14 mouse cellular contexts compared by ENCODE assay signal in the genomic region with DNA sequence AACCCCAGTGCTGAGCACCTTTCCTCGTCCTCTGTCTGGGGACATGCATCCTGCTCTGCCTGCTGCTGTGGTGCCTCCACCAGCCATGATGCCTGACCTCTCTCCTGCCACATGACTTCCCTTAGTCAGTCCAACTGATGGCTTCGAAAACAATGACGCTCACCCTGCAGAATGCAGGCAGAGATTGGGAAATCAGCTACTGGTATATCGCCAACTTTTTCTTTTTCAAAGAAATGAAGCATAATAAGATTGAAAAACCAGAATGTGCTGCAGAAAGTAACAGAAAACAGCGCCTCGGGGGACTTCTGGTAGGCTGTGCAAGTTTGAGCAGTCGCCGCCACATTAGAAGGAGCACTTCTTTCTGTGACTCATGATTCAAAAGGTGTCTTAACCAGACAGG. TPM values are rescaled to one million over a fixed set of nuclear protein-coding genes. Genes with fewer than 3 reads are reported as not detected.
DNase-seq lines count a peak whose midpoint lies in the region; ATAC-seq and TF ChIP-seq lines count a peak whose summit lies in the region.
"Had no signal": no experiment of that assay in that cellular context is flagged by ENCODE, and none has a peak within 500 bp of the region (broad histone marks: within the 10 kb centered on the region; RNA-seq: fewer than 3 reads in every experiment).

No protein-coding gene starts in this region.

- no peaks in the 10 kb centered on the region for H3K4me1 ChIP-seq in heart, embryonic 12.5 days (replicated peaks)
- H3K4me1 ChIP-seq in embryonic facial prominence, embryonic 14.5 days (ENCODE audit: control insufficient read depth, insufficient read depth, low read length) = peaks cover 16% of the 10 kb centered on the region; the same call in 1 of the 2 replicates
- H3K4me1 ChIP-seq in lung, adult 2 months (ENCODE audit: control insufficient read depth, insufficient read depth, low read length) = peaks cover 8% of the 10 kb centered on the region
- H3K4me1 ChIP-seq in neural tube, embryonic 15.5 days = peaks cover 7% of the 10 kb centered on the region; the same call in 1 of the 2 replicates

- no peak overlapping the region for H3K27ac ChIP-seq in heart, embryonic 12.5 days (ENCODE audit: poor library complexity, severe bottlenecking)
- no peak overlapping the region for H3K27ac ChIP-seq in embryonic facial prominence, embryonic 14.5 days (replicated peaks; ENCODE audit: low read depth, low read length)
- no peak overlapping the region for H3K27ac ChIP-seq in neural tube, embryonic 15.5 days (replicated peaks)
- H3K27ac ChIP-seq: layer of hippocampus, adult 2 months had no signal

- no peak for ATAC-seq in heart, embryonic 12.5 days (ENCODE audit: insufficient number of reproducible peaks, low FRiP score)
- ATAC-seq in embryonic facial prominence, embryonic 14.5 days (ENCODE audit: low read depth) = no peak
- ATAC-seq in granulocyte monocyte progenitor cell, adult 5-6 weeks (replicated peaks; ENCODE audit: poor library complexity, severe bottlenecking) = no peak
- no peak for ATAC-seq in neural tube, embryonic 15.5 days (ENCODE audit: low FRiP score)

- WGBS in heart, embryonic 12.5 days = 71% methylated on average over 8 of the region's 8 CpGs
- 63% methylated on average over 8 of the region's 8 CpGs for WGBS in embryonic facial prominence, embryonic 14.5 days
- WGBS in lung, adult 2 months = 42% methylated on average over 8 of the region's 8 CpGs
- 92% methylated on average over 8 of the region's 8 CpGs for WGBS in neural tube, embryonic 15.5 days

- H3K4me3 ChIP-seq in heart, embryonic 12.5 days = no peak overlapping the region
- H3K4me3 ChIP-seq in embryonic facial prominence, embryonic 14.5 days (ENCODE audit: low read depth, low read length) = no peak overlapping the region
- no peak overlapping the region for H3K4me3 ChIP-seq in lung, adult 2 months (replicated peaks; ENCODE audit: extremely low read depth, low read depth, low read length)
- H3K4me3 ChIP-seq in neural tube, embryonic 15.5 days (replicated peaks) = no peak overlapping the region
- H3K4me3 ChIP-seq: layer of hippocampus, adult 2 months had no signal

- no peak overlapping the region for H3K9ac ChIP-seq in heart, embryonic 12.5 days
- no peak overlapping the region for H3K9ac ChIP-seq in embryonic facial prominence, embryonic 14.5 days (ENCODE audit: low read depth, low read length)
- no peak overlapping the region for H3K9ac ChIP-seq in neural tube, embryonic 15.5 days (replicated peaks)

- DNase-seq in heart, adult 18-20 months = peak; percentile 72 to 77
- DNase-seq in Muller cell, postnatal 12 days (ENCODE audit: inconsistent ontology term) = peak; percentile 86
- DNase-seq in embryonic facial prominence, embryonic 14.5 days (ENCODE audit: low spot score) = peak; percentile 75
- no peak for DNase-seq in lung, adult 2 months
- no peak for DNase-seq in embryo, embryonic 9.5 days (ENCODE audit: extremely low spot score)
- DNase-seq: cerebellum, postnatal 36 days; spleen, adult 18-20 months had no signal

- no peaks in the 10 kb centered on the region for H3K27me3 ChIP-seq in heart, embryonic 12.5 days (replicated peaks)
- H3K27me3 ChIP-seq in embryonic facial prominence, embryonic 14.5 days (replicated peaks; ENCODE audit: control insufficient read depth, insufficient read depth, low read length) = no peaks in the 10 kb centered on the region
- H3K27me3 ChIP-seq in neural tube, embryonic 15.5 days (replicated peaks) = no peaks in the 10 kb centered on the region
- H3K27me3 ChIP-seq: CH12.LX had no signal

- no peak overlapping the region for H3K4me2 ChIP-seq in heart, embryonic 12.5 days
- H3K4me2 ChIP-seq in embryonic facial prominence, embryonic 14.5 days (ENCODE audit: low read depth, low read length) = no peak overlapping the region
- H3K4me2 ChIP-seq in neural tube, embryonic 15.5 days = no peak overlapping the region

- H3K9me3 ChIP-seq in heart, embryonic 12.5 days (replicated peaks) = no peaks in the 10 kb centered on the region
- no peaks in the 10 kb centered on the region for H3K9me3 ChIP-seq in embryonic facial prominence, embryonic 14.5 days (ENCODE audit: control insufficient read depth, low read length)
- no peaks in the 10 kb centered on the region for H3K9me3 ChIP-seq in neural tube, embryonic 15.5 days (replicated peaks)

- no peak for TF ChIP-seq CTCF in lung, adult 2 months (IDR thresholded peaks at IDR 0.05; ENCODE audit: insufficient read depth, low read length)

- H3K36me3 ChIP-seq in heart, embryonic 12.5 days = no peaks in the 10 kb centered on the region
- peaks cover 4% of the 10 kb centered on the region for H3K36me3 ChIP-seq in embryonic facial prominence, embryonic 14.5 days (ENCODE audit: control insufficient read depth, insufficient read depth, low read length)
- no peaks in the 10 kb centered on the region for H3K36me3 ChIP-seq in neural tube, embryonic 15.5 days

- TF ChIP-seq POLR2A in lung, adult 2 months (IDR thresholded peaks at IDR 0.05; ENCODE audit: borderline replicate concordance, extremely low read depth, low read depth, low read length) = peak; percentile 39; the same call in 1 of the 2 replicates

RNA-seq across cellular contexts. Expression of a gene that starts 18.7 kb away (rescaled TPM):
- total RNA-seq in heart, adult 18-20 months (2021) = 1 to 10 TPM; 6.5 to 7.6 TPM
- polyA plus RNA-seq in heart, embryonic 12.5 days (2016; fragmentation: Nextera tagmentation; extraction: Ambion mirVana) = 3.6 and 4.3 TPM in 2 replicates
- polyA plus RNA-seq in embryonic facial prominence, embryonic 14.5 days (2014; fragmentation: Nextera tagmentation; extraction: Ambion mirVana) = 28.6 and 29.1 TPM in 2 replicates
- polyA plus RNA-seq in lung, adult 2 months (2012; rRNA removed) = 31.3 and 35.3 TPM in 2 replicates
- 0.85 and 1.7 TPM in 2 replicates for total RNA-seq in granulocyte monocyte progenitor cell, adult 5-6 weeks (2014; fragmentation: Nextera tagmentation)
- total RNA-seq in granulocyte monocyte progenitor cell, adult 5-6 weeks (2017) = 0.10 and 0.78 TPM in 2 replicates
- 6.4 and 6.7 TPM in 2 replicates for polyA plus RNA-seq in neural tube, embryonic 15.5 days (2015; fragmentation: Nextera tagmentation; extraction: Ambion mirVana)

RNA-seq across cellular contexts. Expression of a gene that starts 33.8 kb away (rescaled TPM):
- not detected for total RNA-seq in heart, adult 18-20 months (2021)
- not detected in 2 replicates for polyA plus RNA-seq in heart, embryonic 12.5 days (2016; fragmentation: Nextera tagmentation; extraction: Ambion mirVana)
- polyA plus RNA-seq in embryonic facial prominence, embryonic 14.5 days (2014; fragmentation: Nextera tagmentation; extraction: Ambion mirVana) = 0.28 TPM in 1 of 2 replicates, not detected in the other
- polyA plus RNA-seq in lung, adult 2 months (2012; rRNA removed) = not detected in 2 replicates
- total RNA-seq in granulocyte monocyte progenitor cell, adult 5-6 weeks (2014; fragmentation: Nextera tagmentation) = not detected in 2 replicates
- total RNA-seq in granulocyte monocyte progenitor cell, adult 5-6 weeks (2017) = not detected in 2 replicates
- polyA plus RNA-seq in neural tube, embryonic 15.5 days (2015; fragmentation: Nextera tagmentation; extraction: Ambion mirVana) = not detected in 2 replicates
- total RNA-seq: CH12.LX; gastrocnemius, adult 8-10 months; layer of hippocampus, adult 2 months had no signal
- polyA plus RNA-seq: limb, embryonic 11.5 days had no signal

RNA-seq across cellular contexts. Expression of a gene that starts 56.2 kb away (rescaled TPM):
- not detected for total RNA-seq in heart, adult 18-20 months (2021)
- not detected in 2 replicates for polyA plus RNA-seq in heart, embryonic 12.5 days (2016; fragmentation: Nextera tagmentation; extraction: Ambion mirVana)
- polyA plus RNA-seq in embryonic facial prominence, embryonic 14.5 days (2014; fragmentation: Nextera tagmentation; extraction: Ambion mirVana) = not detected in 2 replicates
- 0.21 TPM in 1 of 2 replicates, not detected in the other for polyA plus RNA-seq in lung, adult 2 months (2012; rRNA removed)
- not detected in 2 replicates for total RNA-seq in granulocyte monocyte progenitor cell, adult 5-6 weeks (2014; fragmentation: Nextera tagmentation)
- total RNA-seq in granulocyte monocyte progenitor cell, adult 5-6 weeks (2017) = not detected in 2 replicates
- not detected in 2 replicates for polyA plus RNA-seq in neural tube, embryonic 15.5 days (2015; fragmentation: Nextera tagmentation; extraction: Ambion mirVana)
- total RNA-seq: CH12.LX; gastrocnemius, adult 8-10 months; layer of hippocampus, adult 2 months had no signal
- polyA plus RNA-seq: limb, embryonic 11.5 days had no signal

Comparison
In these comparisons a context has a peak if more than half of its experiments do, and no peak if none do; other contexts are left out.
1. DNase-seq: peak in heart, adult 18-20 months (2 of 2), Muller cell, postnatal 12 days (single experiment) and embryonic facial prominence, embryonic 14.5 days (single experiment); none in lung, adult 2 months (single experiment) and embryo, embryonic 9.5 days (single experiment).